Mouse (Mus musculus): Measurements from ENCODE around the gene Crip1.

Gene Crip1

GRCm38 (mm10) chr12:113131601-113132000 is 14.5 kb upstream of the Crip1 start:
- DNase-seq = no peak

- peak in 1 of 2 experiments; percentile 37 for DNase-seq
These were observed 13.5 kb upstream of the Crip1 start for GRCm38 (mm10) chr12:113132567-113132966.

- no peak for DNase-seq
These were observed 12.9 kb upstream of the Crip1 start for GRCm38 (mm10) chr12:113133260-113133659.

- DNase-seq = no peak
These were observed 12.2 kb upstream of the Crip1 start for GRCm38 (mm10) chr12:113133861-113134403.

- DNase-seq = no peak
These were observed 11.6 kb upstream of the Crip1 start for GRCm38 (mm10) chr12:113134502-113134901.

- no peak for DNase-seq
These were observed 10.7 kb upstream of the Crip1 start for GRCm38 (mm10) chr12:113135401-113135800.

GRCm38 (mm10) chr12:113136492-113137020 is 9.6 kb upstream of the Crip1 start:
- no peak for DNase-seq

- DNase-seq = no peak
These were observed 8.6 kb upstream of the Crip1 start for GRCm38 (mm10) chr12:113137260-113138213.

GRCm38 (mm10) chr12:113138291-113138690 is 7.8 kb upstream of the Crip1 start:
- DNase-seq = no peak

GRCm38 (mm10) chr12:113138901-113139864 is 6.9 kb upstream of the Crip1 start:
- peak; percentile 64 to 75 for DNase-seq

- DNase-seq = peak; percentile 89 to 94
These were observed 6.1 kb upstream of the Crip1 start, which contains the start of gene Crip2 for GRCm38 (mm10) chr12:113139908-113140615. TSS of gene Crip2 (plus strand) at chr12:113140236.

- peak; percentile 42 to 50 for DNase-seq
These were observed 5.3 kb upstream of the Crip1 start for GRCm38 (mm10) chr12:113140616-113141411.

- DNase-seq = peak; percentile 69 to 71
These were observed 4.6 kb upstream of the Crip1 start for GRCm38 (mm10) chr12:113141531-113141973.

- DNase-seq = peak; percentile 83 to 90
These were observed 3.8 kb upstream of the Crip1 start for GRCm38 (mm10) chr12:113142021-113142975.

GRCm38 (mm10) chr12:113143164-113143563 is 3.0 kb upstream of the Crip1 start:
- DNase-seq = peak; percentile 28 to 40

GRCm38 (mm10) chr12:113144001-113144756 is 1.9 kb upstream of the Crip1 start:
- DNase-seq = peak; percentile 49 to 63

- no peak for DNase-seq
These were observed 1.2 kb upstream of the Crip1 start for GRCm38 (mm10) chr12:113144886-113145285.

GRCm38 (mm10) chr12:113145591-113145990 is 525 bp upstream of the Crip1 start:
- no peak for DNase-seq

- DNase-seq = no peak
These were observed 1.4 kb downstream of the Crip1 start for GRCm38 (mm10) chr12:113147481-113147880.
